Mouse (Mus musculus) neural tube, embryonic 13.5 days (tissue): ENCODE data around the gene Shc4. TPM values are rescaled to one million over a fixed set of nuclear protein-coding genes. Genes with fewer than 3 reads are reported as not detected.

ENCODE experiments used
- ATAC-seq: fragments of 200-750 bp; cut with Nextera tagmentation; 2 replicates; pipeline ENCODE4 v1.8.0; 2017; ENCODE audit warnings: low read depth, mild to moderate bottlenecking, moderate TSS enrichment, moderate library complexity
- H3K27ac ChIP-seq: fragments of 300-500 bp; sonication (generic); replicated peaks from 2 replicates; pipeline ENCODE4 v1.5.1; 2015; ENCODE audit warnings: moderate library complexity, mild to moderate bottlenecking, inconsistent platforms
- H3K27me3 ChIP-seq: fragments of 300-500 bp; sonication (generic); 2 replicates; pipeline ENCODE4 v1.6.1; 2015; ENCODE audit warnings: mild to moderate bottlenecking, inconsistent platforms
- H3K36me3 ChIP-seq: fragments of 300-500 bp; sonication (generic); 2 replicates; pipeline ENCODE4 v1.6.1; 2015; ENCODE audit warnings: mild to moderate bottlenecking, inconsistent platforms
- H3K4me1 ChIP-seq: fragments of 300-500 bp; sonication (generic); replicated peaks from 2 replicates; pipeline ENCODE4 v1.6.1; 2015; ENCODE audit warnings: inconsistent platforms
- H3K4me2 ChIP-seq: fragments of 300-500 bp; sonication (generic); 2 replicates; pipeline ENCODE4 v1.6.1; 2015; ENCODE audit warnings: inconsistent platforms, mild to moderate bottlenecking, moderate library complexity
- H3K4me3 ChIP-seq: fragments of 300-500 bp; sonication (generic); 2 replicates; pipeline ENCODE4 v1.5.1; 2015; ENCODE audit warnings: mild to moderate bottlenecking, inconsistent platforms
- H3K9ac ChIP-seq: fragments of 300-500 bp; sonication (generic); 2 replicates; pipeline ENCODE4 v1.6.1; 2015; ENCODE audit warnings: moderate library complexity, mild to moderate bottlenecking, inconsistent platforms
- H3K9me3 ChIP-seq: fragments of 300-500 bp; sonication (generic); 2 replicates; pipeline ENCODE4 v1.6.1; 2016; ENCODE audit warnings: inconsistent platforms
- WGBS: fragments of 180-500 bp; shearing (Covaris S2); methylation state at CpG from one replicate; pipeline ENCODE4 v1.1.7; 2015; 5-methylcytosine and 5-hydroxymethylcytosine counted together
- polyA plus RNA-seq: library from polyadenylated mRNA; unstranded; fragments of >200 nt; fragmentation: Nextera tagmentation; extraction: Ambion mirVana; gene quantifications from 2 replicates; pipeline ENCODE4 v1.2.1, GENCODE M21; 2015

Shc4 gene
- polyA plus RNA-seq = 4.6 TPM in 2 replicates

- peaks cover 36% of the 10 kb centered on the region for H3K4me1 ChIP-seq
- ATAC-seq = peak; percentile 89
- H3K27ac ChIP-seq = peak within 1 kb of the TSS; percentile 78
- H3K36me3 ChIP-seq = no peaks in the 10 kb centered on the region
- H3K4me3 ChIP-seq = peak within 1 kb of the TSS; percentile 56
- 1% methylated on average over 15 of the region's 15 CpGs for WGBS
- no peaks in the 10 kb centered on the region for H3K9me3 ChIP-seq
- peak within 1 kb of the TSS; percentile 98 for H3K4me2 ChIP-seq
- peaks cover 30% of the 10 kb centered on the region for H3K27me3 ChIP-seq
- H3K9ac ChIP-seq = peak within 1 kb of the TSS; percentile 70
Measured at GRCm38 (mm10) chr2:125724086-125724430, at the start of gene Shc4. Shc4 (minus strand) TSS chr2:125724148.

GRCm38 (mm10) chr2:125765029-125765428 is 41.1 kb upstream of the Shc4 start:
- H3K9me3 ChIP-seq = no peaks in the 10 kb centered on the region
- H3K4me1 ChIP-seq = no peaks in the 10 kb centered on the region
- H3K27ac ChIP-seq = no peak overlapping the region
- ATAC-seq = no peak
- no peak overlapping the region for H3K9ac ChIP-seq
- H3K4me2 ChIP-seq = no peak overlapping the region
- no peak overlapping the region for H3K4me3 ChIP-seq
- peaks cover 87% of the 10 kb centered on the region for H3K36me3 ChIP-seq
- no peaks in the 10 kb centered on the region for H3K27me3 ChIP-seq
- WGBS = 87% methylated on average over 3 of the region's 3 CpGs

- H3K27ac ChIP-seq = no peak overlapping the region
- H3K4me1 ChIP-seq = no peaks in the 10 kb centered on the region
- H3K36me3 ChIP-seq = peaks cover 87% of the 10 kb centered on the region
- no peak overlapping the region for H3K4me2 ChIP-seq
- H3K4me3 ChIP-seq = no peak overlapping the region
- H3K9ac ChIP-seq = no peak overlapping the region
- H3K9me3 ChIP-seq = no peaks in the 10 kb centered on the region
- H3K27me3 ChIP-seq = no peaks in the 10 kb centered on the region
- WGBS = 94% methylated on average over 5 of the region's 5 CpGs
- ATAC-seq = no peak
Measured at GRCm38 (mm10) chr2:125764531-125764930, 40.6 kb upstream of the Shc4 start.

- Histone ChIP-seq H3K4me1 (no peaks in the 10 kb centered on the region), H3K9me3 (no peaks in the 10 kb centered on the region), H3K4me3 (no peak overlapping the region), H3K27me3 (no peaks in the 10 kb centered on the region), H3K4me2 (no peak overlapping the region), H3K27ac (no peak overlapping the region), H3K36me3 (peaks cover 93% of the 10 kb centered on the region), H3K9ac (no peak overlapping the region)
- ATAC-seq = no peak
- 86% methylated on average over 2 of the region's 2 CpGs for WGBS
Measured at GRCm38 (mm10) chr2:125749330-125749729, 25.4 kb upstream of the Shc4 start.

GRCm38 (mm10) chr2:125739338-125739737 is 15.4 kb upstream of the Shc4 start:
- H3K4me1 ChIP-seq = no peaks in the 10 kb centered on the region
- no peaks in the 10 kb centered on the region for H3K9me3 ChIP-seq
- no peaks in the 10 kb centered on the region for H3K27me3 ChIP-seq
- H3K4me2 ChIP-seq = no peak overlapping the region
- peaks cover 59% of the 10 kb centered on the region for H3K36me3 ChIP-seq
- H3K27ac ChIP-seq = no peak overlapping the region
- no peak overlapping the region for H3K4me3 ChIP-seq
- no peak for ATAC-seq
- no peak overlapping the region for H3K9ac ChIP-seq
- WGBS = 86% methylated on average over 6 of the region's 6 CpGs

- Histone ChIP-seq H3K36me3 (peaks cover 52% of the 10 kb centered on the region), H3K4me3 (no peak overlapping the region)
- 76% methylated on average over 5 of the region's 5 CpGs for WGBS
Measured at GRCm38 (mm10) chr2:125738718-125739117, 14.8 kb upstream of the Shc4 start.

GRCm38 (mm10) chr2:125736025-125736343 is 12.0 kb upstream of the Shc4 start:
- H3K4me3 ChIP-seq = no peak overlapping the region
- peaks cover 14% of the 10 kb centered on the region for H3K4me1 ChIP-seq
- no peaks in the 10 kb centered on the region for H3K9me3 ChIP-seq
- peaks cover 25% of the 10 kb centered on the region for H3K36me3 ChIP-seq
- H3K27ac ChIP-seq = no peak overlapping the region
- no peak overlapping the region for H3K4me2 ChIP-seq
- no peak for ATAC-seq
- no peaks in the 10 kb centered on the region for H3K27me3 ChIP-seq
- H3K9ac ChIP-seq = no peak overlapping the region

More at GRCm38 (mm10) chr2:125738718-125739117, 14.8 kb upstream of the Shc4 start:
- H3K9me3 ChIP-seq = no peaks in the 10 kb centered on the region
- no peaks in the 10 kb centered on the region for H3K27me3 ChIP-seq
- H3K9ac ChIP-seq = no peak overlapping the region
- H3K27ac ChIP-seq = no peak overlapping the region
- no peak for ATAC-seq
- H3K4me2 ChIP-seq = no peak overlapping the region
- H3K4me1 ChIP-seq = no peaks in the 10 kb centered on the region

GRCm38 (mm10) chr2:125735333-125736024 is 11.5 kb upstream of the Shc4 start:
- no peaks in the 10 kb centered on the region for H3K27me3 ChIP-seq
- no peak overlapping the region for H3K9ac ChIP-seq
- H3K4me2 ChIP-seq = no peak overlapping the region
- 66% methylated on average over 2 of the region's 2 CpGs for WGBS
- peaks cover 14% of the 10 kb centered on the region for H3K4me1 ChIP-seq
- H3K4me3 ChIP-seq = no peak overlapping the region
- ATAC-seq = no peak
- no peaks in the 10 kb centered on the region for H3K9me3 ChIP-seq
- H3K27ac ChIP-seq = no peak overlapping the region
- H3K36me3 ChIP-seq = peaks cover 22% of the 10 kb centered on the region

GRCm38 (mm10) chr2:125734741-125735140 is 10.8 kb upstream of the Shc4 start:
- H3K9me3 ChIP-seq = no peaks in the 10 kb centered on the region
- no peak overlapping the region for H3K4me3 ChIP-seq
- no peak for ATAC-seq
- no peak overlapping the region for H3K9ac ChIP-seq
- H3K27ac ChIP-seq = no peak overlapping the region
- H3K4me1 ChIP-seq = peaks cover 14% of the 10 kb centered on the region
- no peaks in the 10 kb centered on the region for H3K27me3 ChIP-seq
- H3K36me3 ChIP-seq = peaks cover 15% of the 10 kb centered on the region
- no peak overlapping the region for H3K4me2 ChIP-seq

GRCm38 (mm10) chr2:125731763-125732560 is 8.0 kb upstream of the Shc4 start:
- WGBS = 5% methylated on average over 35 of the region's 35 CpGs
- peak overlapping the region; percentile 46 for H3K4me3 ChIP-seq
- peaks cover 14% of the 10 kb centered on the region for H3K4me1 ChIP-seq
- 0 out of 2 replicates have a peak, but pooled peaks cover 3% of the 10 kb centered on the region for H3K27me3 ChIP-seq
- peak overlapping the region; percentile 91 for H3K27ac ChIP-seq
- peak overlapping the region; percentile 65 for H3K4me2 ChIP-seq
- H3K36me3 ChIP-seq = no peaks in the 10 kb centered on the region
- H3K9ac ChIP-seq = peak overlapping the region; percentile 80
- peak; percentile 97 for ATAC-seq
- H3K9me3 ChIP-seq = no peaks in the 10 kb centered on the region

GRCm38 (mm10) chr2:125724546-125725114 is 682 bp upstream of the Shc4 start:
- Histone ChIP-seq H3K36me3 (no peaks in the 10 kb centered on the region), H3K9me3 (no peaks in the 10 kb centered on the region), H3K9ac (peak overlapping the region; percentile 70), H3K27ac (peak overlapping the region; percentile 72), H3K4me3 (peak overlapping the region; percentile 56), H3K4me1 (peaks cover 36% of the 10 kb centered on the region), H3K4me2 (peak overlapping the region; percentile 98), H3K27me3 (peaks cover 30% of the 10 kb centered on the region)
- peak; percentile 44 for ATAC-seq
- WGBS = under 1% methylated on average over 16 of the region's 16 CpGs

- peak overlapping the region; percentile 78 for H3K27ac ChIP-seq
- H3K27me3 ChIP-seq = peaks cover 30% of the 10 kb centered on the region
- H3K9me3 ChIP-seq = no peaks in the 10 kb centered on the region
- ATAC-seq = peak; percentile 87
- H3K9ac ChIP-seq = peak overlapping the region; percentile 70
- peak overlapping the region; percentile 56 for H3K4me3 ChIP-seq
- no peaks in the 10 kb centered on the region for H3K36me3 ChIP-seq
- peaks cover 36% of the 10 kb centered on the region for H3K4me1 ChIP-seq
- under 1% methylated on average over 34 of the region's 34 CpGs for WGBS
- H3K4me2 ChIP-seq = peak overlapping the region; percentile 98
Measured at GRCm38 (mm10) chr2:125723408-125724085, 401 bp downstream of the Shc4 start.
